ENCODE assay signal across 22 mouse cellular contexts in genomic region chr10:58389151-58389550, GRCm38 (mm10). TPM values are rescaled to one million over a fixed set of nuclear protein-coding genes. Genes with fewer than 3 reads are reported as not detected.
DNase-seq lines count a peak whose midpoint lies in the region; ATAC-seq lines count a peak whose summit lies in the region.
"Had no signal": no experiment of that assay in that cellular context is flagged by ENCODE, and none has a peak within 500 bp of the region (broad histone marks: within the 10 kb centered on the region; RNA-seq: fewer than 3 reads in every experiment).

No protein-coding gene starts in this region.

- ATAC-seq in megakaryocyte, adult 5-6 weeks (ENCODE audit: poor library complexity, severe bottlenecking) = no peak
- ATAC-seq: activated CD4-positive, CD25-positive, alpha-beta regulatory T cell, adult 4 months; forebrain, embryonic 14.5 days; forebrain, postnatal 0 days; hindbrain, postnatal 0 days; inflammation-experienced regulatory T-cells, adult 6 months; intestine, embryonic 16.5 days had no signal

- H3K4me1 ChIP-seq in megakaryocyte, embryonic 14.5 days = peaks cover 98% of the 10 kb centered on the region

- intact Hi-C loops in heart, postnatal 25 days (cut with DNase I) = no loop called here

- H3K27me3 ChIP-seq in megakaryocyte, embryonic 14.5 days (replicated peaks) = no peaks in the 10 kb centered on the region
- H3K27me3 ChIP-seq: heart, embryonic 12.5 days; heart, embryonic 15.5 days had no signal

- peaks cover 96% of the 10 kb centered on the region for H3K36me3 ChIP-seq in megakaryocyte, embryonic 14.5 days (replicated peaks; ENCODE audit: low read length)
- H3K36me3 ChIP-seq: heart, embryonic 12.5 days; heart, embryonic 15.5 days had no signal

- peak overlapping the region; percentile 2 for H3K4me3 ChIP-seq in megakaryocyte, embryonic 14.5 days (replicated peaks)
- H3K4me3 ChIP-seq: gastrocnemius, adult 2 months; heart, embryonic 12.5 days; heart, embryonic 15.5 days had no signal

- peak; percentile 67 for DNase-seq in cerebellum, adult 9-10 months
- no peak for DNase-seq in cerebellum, postnatal 36 days
- DNase-seq in heart, adult 11 months = peak; percentile 63
- no peak for DNase-seq in heart, postnatal 25 days (ENCODE audit: low spot score)
- DNase-seq: adrenal gland, adult 8-10 months; adrenal gland, postnatal 25 days; cerebellum, adult 11 months; forebrain, postnatal 0 days; gastrocnemius, adult 2 months; gastrocnemius, postnatal 14 days; heart, adult 18-20 months; heart, postnatal 10 days; heart, postnatal 4 days had no signal

- H3K9me3 ChIP-seq in megakaryocyte, embryonic 14.5 days = no peaks in the 10 kb centered on the region
- H3K9me3 ChIP-seq: heart, embryonic 12.5 days; heart, embryonic 15.5 days had no signal

RNA-seq across cellular contexts. Expression of gene Ranbp2, which starts 57.6 kb away (rescaled TPM):
- 10 to 100 TPM; 43.9 to 50.9 TPM for total RNA-seq in heart, postnatal 25 days (2021)
- polyA plus RNA-seq in megakaryocyte, embryonic 14.5 days (2012; ENCODE audit: insufficient read depth, low replicate concordance) = 0.51 TPM in 1 of 2 replicates, not detected in the other
- 67.2 and 73.3 TPM in 2 replicates for total RNA-seq in megakaryocyte, adult 5-6 weeks (2015)
- total RNA-seq in megakaryocyte, adult 5-6 weeks (2017) = 94.2 and 106 TPM in 2 replicates

Comparison
In these comparisons a context has a peak if more than half of its experiments do, and no peak if none do; other contexts are left out.
1. DNase-seq: peak in cerebellum, adult 9-10 months (single experiment) and heart, adult 11 months (single experiment); none in cerebellum, postnatal 36 days (0 of 2) and heart, postnatal 25 days (single experiment).